Mouse (Mus musculus): ENCODE results near the gene Arpc3. TPM values are rescaled to one million over a fixed set of nuclear protein-coding genes. Genes with fewer than 3 reads are reported as not detected.

Arpc3 gene
- polyA plus RNA-seq, 1 experiment from 2014 or later: 49.9 TPM

GRCm38 (mm10) chr5:122372192-122372769, 19.4 kb upstream of the Arpc3 start, which contains the start of gene Fam216a:
Gene Fam216a, minus strand, starts transcription at chr5:122372364.
- H3K9me3 ChIP-seq (ENCODE audit: control insufficient read depth, low read depth, low read length): no peaks in the 10 kb centered on the region
- peak within 1 kb of the TSS; percentile 52 for H3K4me2 ChIP-seq (replicated peaks; ENCODE audit: low read depth, low read length)
- H3K4me1 ChIP-seq (ENCODE audit: control insufficient read depth, insufficient read depth, low read length): peaks cover 11% of the 10 kb centered on the region; the same call in 1 of the 2 replicates
- ATAC-seq (ENCODE audit: insufficient number of reproducible peaks, insufficient read depth, low FRiP score, low read depth): peak; percentile 94
- H3K36me3 ChIP-seq (ENCODE audit: control insufficient read depth, insufficient read depth, low read length): peaks cover 20% of the 10 kb centered on the region; the same call in 1 of the 2 replicates
- H3K9ac ChIP-seq (replicated peaks; ENCODE audit: low read depth, low read length): peak within 1 kb of the TSS; percentile 71
- H3K4me3 ChIP-seq (ENCODE audit: low read depth, low read length): peak within 1 kb of the TSS; percentile 81
- H3K27ac ChIP-seq (ENCODE audit: low read length): peak within 1 kb of the TSS; percentile 93
- no peaks in the 10 kb centered on the region for H3K27me3 ChIP-seq (ENCODE audit: control insufficient read depth, insufficient read depth, low read length)
- WGBS: 0% methylated on average over 53 of the region's 53 CpGs

DNA sequence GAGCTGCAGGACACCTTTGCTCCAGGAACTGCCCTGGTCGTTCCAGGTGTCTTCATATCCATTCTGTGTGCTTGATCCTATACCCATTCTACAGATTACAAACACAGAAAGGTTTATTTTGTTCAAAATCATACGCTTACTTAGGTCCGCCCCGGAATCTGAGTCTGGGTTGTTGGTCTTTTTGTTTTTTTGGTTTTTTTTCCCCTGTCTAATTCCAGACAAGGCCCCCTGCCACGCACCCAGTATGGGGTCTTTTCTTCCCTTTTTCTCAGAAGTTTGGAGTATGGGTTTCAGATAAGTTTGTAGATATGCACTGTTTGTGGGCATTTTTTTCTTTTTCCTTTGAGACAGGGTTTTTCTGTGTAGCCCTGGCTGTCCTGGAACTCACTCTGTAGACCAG, 18.8 kb upstream of the Arpc3 start:
- 9% methylated on average over 5 of the region's 5 CpGs for WGBS
- H3K4me1 ChIP-seq (ENCODE audit: control insufficient read depth, insufficient read depth, low read length): peaks cover 11% of the 10 kb centered on the region; the same call in 1 of the 2 replicates
- H3K27ac ChIP-seq (ENCODE audit: low read length): peak overlapping the region; percentile 85
- no peaks in the 10 kb centered on the region for H3K9me3 ChIP-seq (ENCODE audit: control insufficient read depth, low read depth, low read length)
- ATAC-seq (ENCODE audit: insufficient number of reproducible peaks, insufficient read depth, low FRiP score, low read depth): no peak
- H3K4me2 ChIP-seq (replicated peaks; ENCODE audit: low read depth, low read length): peak overlapping the region; percentile 52
- H3K4me3 ChIP-seq (ENCODE audit: low read depth, low read length): peak overlapping the region; percentile 81
- H3K9ac ChIP-seq (replicated peaks; ENCODE audit: low read depth, low read length): peak overlapping the region; percentile 71
- peaks cover 16% of the 10 kb centered on the region; the same call in 1 of the 2 replicates for H3K36me3 ChIP-seq (ENCODE audit: control insufficient read depth, insufficient read depth, low read length)
- H3K27me3 ChIP-seq (ENCODE audit: control insufficient read depth, insufficient read depth, low read length): no peaks in the 10 kb centered on the region

GRCm38 (mm10) chr5:122377101-122377833, 14.4 kb upstream of the Arpc3 start:
- WGBS: 88% methylated on average over 4 of the region's 4 CpGs
- no peaks in the 10 kb centered on the region for H3K27me3 ChIP-seq (ENCODE audit: control insufficient read depth, insufficient read depth, low read length)

DNA sequence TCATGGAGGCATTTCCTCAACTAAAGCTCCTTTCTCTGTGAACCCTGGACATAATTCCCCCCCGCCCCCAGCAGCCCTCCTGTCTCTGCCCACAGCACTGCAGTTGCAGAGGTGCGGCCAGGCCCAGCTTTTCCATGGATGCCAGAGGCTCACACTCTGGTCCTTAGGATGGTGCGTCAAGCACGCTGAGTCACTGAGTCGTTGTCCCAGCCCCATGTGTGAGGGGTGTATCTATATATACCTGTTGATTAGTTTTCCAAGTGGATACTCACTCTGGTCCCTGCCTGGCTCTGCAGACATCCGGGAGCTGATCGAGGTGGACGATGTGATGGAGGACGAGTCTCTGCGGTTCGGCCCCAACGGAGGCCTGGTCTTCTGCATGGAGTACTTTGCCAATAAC, 13.5 kb upstream of the Arpc3 start:
- H3K27ac ChIP-seq (ENCODE audit: low read length): no peak overlapping the region
- H3K4me2 ChIP-seq (replicated peaks; ENCODE audit: low read depth, low read length): no peak overlapping the region
- no peak overlapping the region for H3K9ac ChIP-seq (replicated peaks; ENCODE audit: low read depth, low read length)
- no peaks in the 10 kb centered on the region for H3K9me3 ChIP-seq (ENCODE audit: control insufficient read depth, low read depth, low read length)
- H3K36me3 ChIP-seq (ENCODE audit: control insufficient read depth, insufficient read depth, low read length): peaks cover 35% of the 10 kb centered on the region
- no peaks in the 10 kb centered on the region for H3K27me3 ChIP-seq (ENCODE audit: control insufficient read depth, insufficient read depth, low read length)
- no peak overlapping the region for H3K4me3 ChIP-seq (ENCODE audit: low read depth, low read length)
- peaks cover 3% of the 10 kb centered on the region; the same call in 1 of the 2 replicates for H3K4me1 ChIP-seq (ENCODE audit: control insufficient read depth, insufficient read depth, low read length)
- ATAC-seq (ENCODE audit: insufficient number of reproducible peaks, insufficient read depth, low FRiP score, low read depth): no peak
- 95% methylated on average over 12 of the region's 12 CpGs for WGBS

More at GRCm38 (mm10) chr5:122377101-122377833, 14.4 kb upstream of the Arpc3 start:
- H3K9ac ChIP-seq (replicated peaks; ENCODE audit: low read depth, low read length): no peak overlapping the region
- no peak overlapping the region for H3K27ac ChIP-seq (ENCODE audit: low read length)
- H3K4me3 ChIP-seq (ENCODE audit: low read depth, low read length): no peak overlapping the region
- no peak for ATAC-seq (ENCODE audit: insufficient number of reproducible peaks, insufficient read depth, low FRiP score, low read depth)
- H3K36me3 ChIP-seq (ENCODE audit: control insufficient read depth, insufficient read depth, low read length): peaks cover 31% of the 10 kb centered on the region
- peaks cover 6% of the 10 kb centered on the region; the same call in 1 of the 2 replicates for H3K4me1 ChIP-seq (ENCODE audit: control insufficient read depth, insufficient read depth, low read length)
- H3K4me2 ChIP-seq (replicated peaks; ENCODE audit: low read depth, low read length): no peak overlapping the region
- H3K9me3 ChIP-seq (ENCODE audit: control insufficient read depth, low read depth, low read length): no peaks in the 10 kb centered on the region

GRCm38 (mm10) chr5:122379374-122380155, 12.1 kb upstream of the Arpc3 start:
- no peaks in the 10 kb centered on the region for H3K9me3 ChIP-seq (ENCODE audit: control insufficient read depth, low read depth, low read length)
- ATAC-seq (ENCODE audit: insufficient number of reproducible peaks, insufficient read depth, low FRiP score, low read depth): peak; percentile 61; the same call in 1 of the 2 replicates
- no peak overlapping the region for H3K27ac ChIP-seq (ENCODE audit: low read length)
- H3K4me1 ChIP-seq (ENCODE audit: control insufficient read depth, insufficient read depth, low read length): no peaks in the 10 kb centered on the region
- H3K4me2 ChIP-seq (replicated peaks; ENCODE audit: low read depth, low read length): no peak overlapping the region
- H3K36me3 ChIP-seq (ENCODE audit: control insufficient read depth, insufficient read depth, low read length): peaks cover 34% of the 10 kb centered on the region
- H3K4me3 ChIP-seq (ENCODE audit: low read depth, low read length): no peak overlapping the region
- WGBS: 54% methylated on average over 11 of the region's 11 CpGs
- no peak overlapping the region for H3K9ac ChIP-seq (replicated peaks; ENCODE audit: low read depth, low read length)
- H3K27me3 ChIP-seq (ENCODE audit: control insufficient read depth, insufficient read depth, low read length): no peaks in the 10 kb centered on the region

DNA sequence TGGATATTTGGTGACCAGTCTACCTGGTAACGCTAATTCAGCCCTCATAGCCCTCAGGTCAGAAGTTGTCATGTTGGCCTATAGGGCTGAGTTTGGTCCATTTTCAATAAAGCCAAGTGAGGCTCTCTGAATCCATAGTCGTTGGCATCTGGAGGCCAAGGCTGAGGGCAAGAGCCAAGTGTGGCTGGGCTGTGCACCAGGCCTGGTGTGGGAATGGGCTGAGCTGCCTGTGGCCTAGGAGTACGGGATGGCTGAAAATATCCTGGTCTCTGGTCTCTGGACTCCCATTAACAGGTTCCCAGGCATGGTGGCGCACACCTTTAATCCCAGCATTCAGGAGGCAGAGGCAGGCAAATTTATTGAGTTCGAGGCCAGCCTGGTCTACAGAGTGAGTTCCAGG, 1.7 kb upstream of the Arpc3 start:
- no peaks in the 10 kb centered on the region for H3K36me3 ChIP-seq (ENCODE audit: control insufficient read depth, insufficient read depth, low read length)
- H3K4me2 ChIP-seq (replicated peaks; ENCODE audit: low read depth, low read length): no peak overlapping the region
- no peak for ATAC-seq (ENCODE audit: insufficient number of reproducible peaks, insufficient read depth, low FRiP score, low read depth)
- no peak overlapping the region for H3K9ac ChIP-seq (replicated peaks; ENCODE audit: low read depth, low read length)
- H3K4me1 ChIP-seq (ENCODE audit: control insufficient read depth, insufficient read depth, low read length): peaks cover 7% of the 10 kb centered on the region; the same call in 1 of the 2 replicates
- H3K27ac ChIP-seq (ENCODE audit: low read length): no peak overlapping the region
- no peaks in the 10 kb centered on the region for H3K9me3 ChIP-seq (ENCODE audit: control insufficient read depth, low read depth, low read length)
- WGBS: 86% methylated on average over 5 of the region's 5 CpGs
- H3K4me3 ChIP-seq (ENCODE audit: low read depth, low read length): no peak overlapping the region
- H3K27me3 ChIP-seq (ENCODE audit: control insufficient read depth, insufficient read depth, low read length): no peaks in the 10 kb centered on the region

GRCm38 (mm10) chr5:122390671-122391070, 1.0 kb upstream of the Arpc3 start:
- no peak overlapping the region for H3K4me3 ChIP-seq (ENCODE audit: low read depth, low read length)
- H3K9me3 ChIP-seq (ENCODE audit: control insufficient read depth, low read depth, low read length): no peaks in the 10 kb centered on the region
- no peaks in the 10 kb centered on the region for H3K27me3 ChIP-seq (ENCODE audit: control insufficient read depth, insufficient read depth, low read length)
- H3K27ac ChIP-seq (ENCODE audit: low read length): no peak overlapping the region
- no peak overlapping the region for H3K9ac ChIP-seq (replicated peaks; ENCODE audit: low read depth, low read length)
- no peak overlapping the region for H3K4me2 ChIP-seq (replicated peaks; ENCODE audit: low read depth, low read length)
- peaks cover 7% of the 10 kb centered on the region; the same call in 1 of the 2 replicates for H3K4me1 ChIP-seq (ENCODE audit: control insufficient read depth, insufficient read depth, low read length)
- no peaks in the 10 kb centered on the region for H3K36me3 ChIP-seq (ENCODE audit: control insufficient read depth, insufficient read depth, low read length)
- ATAC-seq (ENCODE audit: insufficient number of reproducible peaks, insufficient read depth, low FRiP score, low read depth): peak; percentile 24; the same call in 1 of the 2 replicates

- Histone ChIP-seq H3K27ac (ENCODE audit: low read length) (no peak overlapping the region), H3K4me3 (ENCODE audit: low read depth, low read length) (peak overlapping the region; percentile 83), H3K4me2 (replicated peaks; ENCODE audit: low read depth, low read length) (no peak overlapping the region), H3K27me3 (ENCODE audit: control insufficient read depth, insufficient read depth, low read length) (no peaks in the 10 kb centered on the region), H3K36me3 (ENCODE audit: control insufficient read depth, insufficient read depth, low read length) (no peaks in the 10 kb centered on the region), H3K9ac (replicated peaks; ENCODE audit: low read depth, low read length) (no peak overlapping the region), H3K4me1 (ENCODE audit: control insufficient read depth, insufficient read depth, low read length) (peaks cover 7% of the 10 kb centered on the region; the same call in 1 of the 2 replicates), H3K9me3 (ENCODE audit: control insufficient read depth, low read depth, low read length) (no peaks in the 10 kb centered on the region)
- 54% methylated on average over 15 of the region's 16 CpGs for WGBS
- no peak for ATAC-seq (ENCODE audit: insufficient number of reproducible peaks, insufficient read depth, low FRiP score, low read depth)
These were observed 396 bp upstream of the Arpc3 start for GRCm38 (mm10) chr5:122391178-122391785.

Measured in stomach, embryonic 14.5 days (tissue).